Mouse (Mus musculus): ENCODE results near the gene Grpel1.

Gene Grpel1

DNA sequence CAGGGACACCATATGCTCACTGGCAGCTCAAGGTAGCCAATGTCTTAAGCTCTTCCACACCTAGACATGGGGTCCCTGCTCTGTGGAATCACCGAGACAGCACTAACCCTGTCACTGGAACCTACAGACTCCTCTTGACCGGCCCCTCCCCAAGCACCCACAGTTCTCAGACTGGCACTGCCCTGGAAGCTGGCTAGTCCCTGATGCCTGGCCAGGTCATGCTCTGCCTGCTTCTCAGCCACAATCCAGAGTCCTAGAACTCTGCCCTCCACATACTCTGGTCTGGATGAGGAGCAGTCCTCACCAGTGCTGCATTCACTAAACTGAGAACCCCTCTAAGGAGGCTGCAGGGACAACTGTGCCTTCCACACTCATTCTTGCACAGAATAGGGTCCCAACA, 46.2 kb downstream of the Grpel1 start:
- DNase-seq (ENCODE audit: low spot score in 2 of 2): no peak

DNA sequence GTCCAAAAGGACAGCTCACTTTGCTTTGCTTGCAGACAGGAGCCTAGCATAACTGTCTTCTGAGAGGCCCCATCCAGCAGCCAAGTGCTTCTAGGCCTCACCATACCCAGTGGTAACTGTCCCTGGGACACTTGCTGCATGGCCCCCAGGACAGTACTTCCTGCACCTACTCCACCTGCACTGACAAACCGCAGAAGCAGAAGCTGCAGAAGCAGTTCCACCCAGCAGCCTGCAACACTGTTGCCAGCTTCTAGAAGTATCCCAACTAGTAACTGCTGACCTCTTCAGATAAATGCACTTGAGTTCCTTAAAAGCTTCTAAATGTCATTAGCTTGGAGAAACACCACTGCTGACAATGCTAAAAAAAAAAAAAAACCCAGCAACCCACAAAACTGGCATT, 50.3 kb downstream of the Grpel1 start:
- peak; percentile 12 to 40 for DNase-seq (ENCODE audit: low spot score in 2 of 2)

DNA sequence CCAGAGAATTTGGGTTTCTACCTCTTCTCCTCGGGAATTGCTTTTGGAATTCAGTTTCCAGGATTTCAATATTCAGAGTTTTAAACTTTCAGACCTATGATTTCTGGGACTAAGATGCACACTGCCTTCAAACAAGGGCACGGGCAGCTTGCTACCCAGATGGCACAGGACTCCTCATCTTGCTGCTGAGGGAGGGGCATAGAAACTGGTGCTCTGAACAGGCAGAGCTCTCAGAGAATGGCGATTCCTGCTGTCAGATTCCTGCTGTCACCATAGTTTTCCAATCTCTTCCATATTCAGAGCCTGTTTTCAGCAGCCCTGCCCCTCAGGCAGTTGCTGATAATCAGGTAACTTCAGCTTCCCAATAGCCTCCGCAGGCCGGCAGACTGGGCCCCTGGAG, 50.8 kb downstream of the Grpel1 start:
- DNase-seq (ENCODE audit: low spot score in 2 of 2): no peak

DNA sequence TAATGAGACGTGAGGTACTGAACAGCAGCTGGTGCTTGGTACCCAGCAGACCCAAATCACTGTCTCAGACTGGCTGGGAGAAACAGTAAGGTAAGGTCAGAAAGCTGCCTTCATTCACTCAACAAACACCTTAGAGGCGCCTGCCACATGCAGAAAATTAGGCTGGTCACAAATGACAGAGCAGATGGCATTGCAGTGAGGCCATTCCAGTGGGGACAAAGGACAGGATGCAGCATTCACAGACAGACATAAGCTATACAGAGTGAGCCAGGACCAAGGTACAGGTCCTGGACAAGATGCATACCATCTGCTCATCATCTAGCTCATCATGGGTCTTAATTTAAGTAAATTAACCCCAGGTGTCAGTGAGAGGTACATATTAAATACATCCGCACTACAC, 52.8 kb downstream of the Grpel1 start:
- no peak for DNase-seq (ENCODE audit: low spot score in 2 of 2)

DNA sequence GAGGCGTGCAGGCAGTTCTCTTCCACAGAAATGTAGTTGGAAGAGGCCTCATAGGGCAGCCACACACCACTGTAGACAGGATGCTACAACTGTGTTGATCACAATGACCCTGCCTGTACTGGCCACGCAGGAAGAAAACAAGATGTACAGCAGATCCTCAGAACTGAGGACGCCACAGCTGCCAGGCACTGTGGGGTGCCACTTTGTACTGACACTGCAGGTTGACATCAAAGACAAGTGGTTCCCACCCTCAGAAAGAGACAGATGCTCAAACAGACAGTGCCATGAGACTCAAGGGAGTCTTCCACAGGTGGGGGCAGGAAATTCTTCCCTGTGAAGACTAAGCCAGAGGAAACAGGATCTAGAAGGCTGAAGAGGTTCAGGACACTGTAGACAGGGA, 55.0 kb downstream of the Grpel1 start:
- DNase-seq (ENCODE audit: low spot score in 2 of 2): no peak

DNA sequence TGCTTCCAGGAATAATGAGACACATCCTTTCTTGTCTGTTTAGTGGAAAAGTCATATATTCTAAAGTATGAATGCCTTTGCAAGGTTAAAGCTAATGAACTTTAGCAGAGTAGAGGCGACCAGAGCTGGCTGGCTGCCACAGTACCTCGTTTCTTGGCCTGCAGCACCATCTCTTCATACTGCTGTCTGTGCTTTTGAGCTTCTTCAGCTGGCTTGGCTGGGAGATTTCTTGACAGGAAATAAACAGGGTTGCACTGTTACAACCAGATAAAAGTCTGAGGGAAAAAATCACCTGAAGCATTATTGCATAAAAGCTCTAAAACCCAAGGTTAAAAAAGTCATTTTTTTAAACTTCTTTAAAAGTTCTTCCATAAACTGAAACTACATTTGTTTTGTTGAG, 58.0 kb downstream of the Grpel1 start:
- DNase-seq (ENCODE audit: low spot score in 2 of 2): no peak

DNA sequence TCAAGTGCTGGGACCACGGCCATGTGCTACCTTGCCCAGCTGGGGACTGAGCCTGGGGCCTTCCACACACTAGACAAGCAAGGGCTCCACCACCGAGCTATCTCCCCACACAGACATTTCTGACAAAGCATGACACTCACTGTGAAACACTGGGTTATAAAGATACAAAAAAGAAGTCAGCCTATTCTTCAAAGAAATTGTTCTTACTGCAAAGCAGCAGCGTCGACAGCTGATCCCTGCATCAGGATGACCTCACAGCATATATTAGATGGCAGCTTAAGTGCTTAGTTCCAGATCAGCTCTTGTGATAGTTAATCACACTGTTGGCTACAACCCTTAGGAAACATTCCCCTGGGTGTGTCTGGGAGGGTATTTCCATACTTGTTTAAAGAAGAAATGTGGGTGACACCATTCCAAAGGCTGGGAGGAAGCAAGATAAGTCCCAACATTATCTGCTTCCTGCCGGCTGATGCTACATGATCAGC, 58.5 kb downstream of the Grpel1 start:
- no peak for DNase-seq (ENCODE audit: low spot score in 2 of 2)

All from heart, adult 9 months (tissue).